Comparison of ENCODE assay signal across 8 mouse cellular contexts in the genomic region with DNA sequence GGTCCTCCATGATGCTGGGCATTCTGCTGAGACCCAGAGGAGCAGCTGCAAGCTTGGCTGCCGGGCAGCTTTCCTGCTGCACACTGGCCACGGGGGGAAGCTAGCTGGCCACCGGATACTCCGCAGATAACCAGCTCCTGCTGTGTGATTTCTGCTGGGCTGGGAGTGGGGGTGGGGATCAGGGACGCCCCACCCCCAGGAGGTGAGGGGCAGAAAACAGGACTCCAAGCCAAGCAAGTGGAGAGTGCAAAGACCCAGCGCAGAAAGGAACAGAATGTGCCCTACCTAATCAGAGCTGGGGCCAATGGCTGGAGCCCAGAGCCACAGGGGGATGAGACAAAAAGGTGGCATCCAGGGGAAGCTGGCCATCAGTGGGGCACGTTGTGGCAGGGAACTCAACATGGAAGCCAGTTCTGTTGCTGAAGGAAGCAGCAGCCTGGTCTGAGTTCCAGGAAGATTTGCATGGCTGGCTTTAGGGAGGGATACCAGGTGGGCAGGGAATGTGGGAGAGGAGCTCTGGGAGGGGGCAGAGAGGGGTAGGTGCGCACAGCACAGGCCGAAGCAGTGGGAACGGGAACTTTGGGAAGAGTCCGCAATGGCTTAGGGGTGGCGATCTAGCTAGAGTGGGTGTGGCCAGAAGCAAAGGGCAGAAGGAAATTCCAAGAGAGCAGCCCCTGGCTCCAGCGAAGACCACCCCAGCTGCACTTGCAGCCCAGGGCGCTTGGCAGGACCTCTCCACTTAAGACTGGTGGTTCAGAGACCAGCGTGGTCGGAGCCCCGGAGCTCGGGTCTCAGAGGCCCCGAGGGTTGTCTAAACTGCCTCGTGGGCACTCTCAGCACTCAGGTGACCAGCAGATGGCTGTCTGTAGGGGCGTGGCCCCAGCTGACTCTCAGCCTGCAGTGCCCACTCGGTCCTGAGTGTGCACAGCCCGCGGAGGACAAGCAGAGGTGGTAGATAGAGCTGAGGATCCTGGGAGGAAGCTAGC.
DNase-seq lines count a peak whose midpoint lies in the region; ATAC-seq and TF ChIP-seq lines count a peak whose summit lies in the region.

No protein-coding gene starts in this region.

- H3K36me3 ChIP-seq in spleen, adult 2 months (ENCODE audit: control insufficient read depth, insufficient read depth, low read length): no peaks in the 10 kb centered on the region
- no peaks in the 10 kb centered on the region for H3K36me3 ChIP-seq in embryonic facial prominence, embryonic 13.5 days
- no peaks in the 10 kb centered on the region for H3K36me3 ChIP-seq in heart, embryonic 16.5 days (ENCODE audit: control insufficient read depth, insufficient read depth)

- H3K9ac ChIP-seq in embryonic facial prominence, embryonic 13.5 days: peak overlapping the region; percentile 60
- H3K9ac ChIP-seq in heart, embryonic 16.5 days (ENCODE audit: low read length): peak overlapping the region; percentile 76

- H3K4me3 ChIP-seq in spleen, adult 2 months (ENCODE audit: extremely low read depth, insufficient read depth, insufficient read length): no peak overlapping the region
- H3K4me3 ChIP-seq in embryonic facial prominence, embryonic 13.5 days: no peak overlapping the region
- H3K4me3 ChIP-seq in heart, embryonic 16.5 days (ENCODE audit: low read length): peak overlapping the region; percentile 27; the same call in 1 of the 2 replicates

- 0 out of 2 replicates have a peak overlapping the region, but pooled peaks have one; percentile 40 for H3K27ac ChIP-seq in spleen, adult 2 months (ENCODE audit: insufficient read depth, low read length)
- H3K27ac ChIP-seq in embryonic facial prominence, embryonic 13.5 days: peak overlapping the region; percentile 100
- H3K27ac ChIP-seq in heart, embryonic 16.5 days (ENCODE audit: low read length): peak overlapping the region; percentile 97

- peaks cover 10% of the 10 kb centered on the region for H3K27me3 ChIP-seq in spleen, adult 2 months (ENCODE audit: control insufficient read depth, insufficient read depth, low read length)
- H3K27me3 ChIP-seq in embryonic facial prominence, embryonic 13.5 days: no peaks in the 10 kb centered on the region
- H3K27me3 ChIP-seq in heart, embryonic 16.5 days (ENCODE audit: control insufficient read depth, insufficient read depth, low read length): no peaks in the 10 kb centered on the region

- no peak for TF ChIP-seq CTCF in spleen, adult 2 months (IDR thresholded peaks at IDR 0.05; ENCODE audit: extremely low read depth, insufficient read depth, insufficient read length, insufficient replicate concordance)

- no peak for ATAC-seq in embryonic facial prominence, embryonic 13.5 days (ENCODE audit: insufficient number of reproducible peaks, insufficient read depth, low FRiP score, low TSS enrichment, low read depth)
- no peak for ATAC-seq in heart, embryonic 16.5 days (replicated peaks; ENCODE audit: extremely low read depth, insufficient read depth, low FRiP score)

- no peak for DNase-seq in spleen, adult 2 months (ENCODE audit: low read depth in 1 of 2, low spot score in 2 of 2)
- no peak for DNase-seq in spleen, postnatal 4 days (ENCODE audit: low spot score in 2 of 2)
- DNase-seq in kidney, postnatal 14 days: peak; percentile 89
- peak; percentile 74 to 86 for DNase-seq in lung, postnatal 4 days
- peak; percentile 46 for DNase-seq in urinary bladder, postnatal 25 days (ENCODE audit: low spot score)
- no peak for DNase-seq in thymus, postnatal 36 days

- H3K4me1 ChIP-seq in spleen, adult 2 months (ENCODE audit: control insufficient read depth, insufficient read depth, insufficient read length): peaks cover 13% of the 10 kb centered on the region; the same call in 1 of the 2 replicates
- peaks cover 82% of the 10 kb centered on the region for H3K4me1 ChIP-seq in embryonic facial prominence, embryonic 13.5 days
- H3K4me1 ChIP-seq in heart, embryonic 16.5 days (ENCODE audit: control insufficient read depth, insufficient read depth, low read length): peaks cover 67% of the 10 kb centered on the region

- peak overlapping the region; percentile 74 for H3K4me2 ChIP-seq in embryonic facial prominence, embryonic 13.5 days
- H3K4me2 ChIP-seq in heart, embryonic 16.5 days (ENCODE audit: low read depth, low read length): peak overlapping the region; percentile 79

- TF ChIP-seq POLR2A in spleen, adult 2 months (IDR thresholded peaks at IDR 0.05; ENCODE audit: low read depth, low read length): no peak

- WGBS in spleen, adult 2 months: 26% methylated on average over 24 of the region's 24 CpGs
- 5% methylated on average over 24 of the region's 24 CpGs for WGBS in embryonic facial prominence, embryonic 13.5 days
- 3% methylated on average over 24 of the region's 24 CpGs for WGBS in heart, embryonic 16.5 days

- no peaks in the 10 kb centered on the region for H3K9me3 ChIP-seq in embryonic facial prominence, embryonic 13.5 days
- no peaks in the 10 kb centered on the region for H3K9me3 ChIP-seq in heart, embryonic 16.5 days (replicated peaks; ENCODE audit: control insufficient read depth, low read length)

Comparison
In these comparisons a context has a peak if more than half of its experiments do, and no peak if none do; other contexts are left out.
1. DNase-seq: peak in kidney, postnatal 14 days (single experiment), lung, postnatal 4 days (2 of 2) and urinary bladder, postnatal 25 days (single experiment); none in spleen, adult 2 months (0 of 2), spleen, postnatal 4 days (0 of 2) and thymus, postnatal 36 days (0 of 2).
2. H3K27ac ChIP-seq: peak in every context shown above with its lines; median percentile 100 in embryonic facial prominence, embryonic 13.5 days; 97 in heart, embryonic 16.5 days; 40 in spleen, adult 2 months.